Mouse (Mus musculus) spleen, adult 2 months (tissue): Measurements from ENCODE around the gene Bbs9.

Experiments
- CTCF ChIP-seq: fragments of 200-500 bp; IDR thresholded peaks from 2 replicates; pipeline ENCODE4 v1.5.1; 2011; ENCODE audit warnings: mild to moderate bottlenecking, inconsistent platforms; ENCODE audit not compliant: insufficient read depth, insufficient read length, insufficient replicate concordance; ENCODE audit errors: extremely low read depth
- POLR2A ChIP-seq: fragments of 200-500 bp; IDR thresholded peaks from 2 replicates; pipeline ENCODE4 v1.6.1; 2011; ENCODE audit warnings: low read depth, low read length, inconsistent platforms

- TF ChIP-seq CTCF (no peak), POLR2A (no peak)
Measured at GRCm38 (mm10) chr9:22837702-22838210, 362.2 kb downstream of the Bbs9 start.
